Comparison of ENCODE assay signal across 22 mouse cellular contexts in genomic region chr1:25191986-25192385, GRCm38 (mm10).
DNase-seq lines count a peak whose midpoint lies in the region; ATAC-seq and TF ChIP-seq lines count a peak whose summit lies in the region.
"Had no signal": no experiment of that assay in that cellular context is flagged by ENCODE, and none has a peak within 500 bp of the region (broad histone marks: within the 10 kb centered on the region; RNA-seq: fewer than 3 reads in every experiment).

No protein-coding gene starts in this region.

- 0 out of 2 replicates have a peak, but pooled peaks have one; percentile 51 for ATAC-seq in forebrain, embryonic 15.5 days (replicated peaks)
- ATAC-seq in forebrain, embryonic 11.5 days (replicated peaks; ENCODE audit: low FRiP score): no peak
- ATAC-seq in midbrain, embryonic 12.5 days (ENCODE audit: low FRiP score, low read depth): peak; percentile 82
- no peak for ATAC-seq in midbrain, postnatal 0 days (ENCODE audit: low FRiP score)
- ATAC-seq: intestine, postnatal 0 days; lung, postnatal 0 days had no signal

- WGBS in forebrain, embryonic 15.5 days: 25% methylated on average over 11 of the region's 11 CpGs
- 47% methylated on average over 11 of the region's 11 CpGs for WGBS in forebrain, embryonic 11.5 days
- 42% methylated on average over 11 of the region's 11 CpGs for WGBS in midbrain, embryonic 12.5 days
- WGBS in midbrain, postnatal 0 days: 29% methylated on average over 11 of the region's 11 CpGs

- H3K36me3 ChIP-seq in forebrain, embryonic 15.5 days: no peaks in the 10 kb centered on the region
- no peaks in the 10 kb centered on the region for H3K36me3 ChIP-seq in forebrain, embryonic 11.5 days (ENCODE audit: control insufficient read depth, insufficient read depth, low read length)
- H3K36me3 ChIP-seq in midbrain, embryonic 12.5 days: no peaks in the 10 kb centered on the region
- H3K36me3 ChIP-seq in midbrain, postnatal 0 days (ENCODE audit: insufficient read depth, low read length): no peaks in the 10 kb centered on the region
- H3K36me3 ChIP-seq: limb, embryonic 10.5 days; limb, embryonic 15.5 days; liver, embryonic 13.5 days had no signal

- 0 out of 2 replicates have a peak, but pooled peaks cover 3% of the 10 kb centered on the region for H3K4me1 ChIP-seq in forebrain, embryonic 15.5 days
- peaks cover 3% of the 10 kb centered on the region; the same call in 1 of the 2 replicates for H3K4me1 ChIP-seq in forebrain, embryonic 11.5 days (replicated peaks; ENCODE audit: control insufficient read depth, insufficient read depth, low read length)
- peaks cover 3% of the 10 kb centered on the region for H3K4me1 ChIP-seq in midbrain, embryonic 12.5 days
- H3K4me1 ChIP-seq in midbrain, postnatal 0 days (ENCODE audit: insufficient read depth, low read length): no peaks in the 10 kb centered on the region
- H3K4me1 ChIP-seq: liver, embryonic 13.5 days had no signal

- no peak overlapping the region for H3K4me3 ChIP-seq in forebrain, embryonic 15.5 days
- H3K4me3 ChIP-seq in forebrain, embryonic 11.5 days (ENCODE audit: low read depth, low read length): no peak overlapping the region
- no peak overlapping the region for H3K4me3 ChIP-seq in midbrain, embryonic 12.5 days
- no peak overlapping the region for H3K4me3 ChIP-seq in midbrain, postnatal 0 days (ENCODE audit: low read depth, low read length)
- H3K4me3 ChIP-seq: erythroblast, embryonic 14.5 days; limb, embryonic 10.5 days; limb, embryonic 15.5 days; liver, embryonic 13.5 days had no signal

- H3K27me3 ChIP-seq in forebrain, embryonic 15.5 days: no peaks in the 10 kb centered on the region
- no peaks in the 10 kb centered on the region for H3K27me3 ChIP-seq in forebrain, embryonic 11.5 days (ENCODE audit: control insufficient read depth, insufficient read depth, low read length)
- H3K27me3 ChIP-seq in midbrain, embryonic 12.5 days: no peaks in the 10 kb centered on the region
- H3K27me3 ChIP-seq in midbrain, postnatal 0 days (ENCODE audit: insufficient read depth, low read length): no peaks in the 10 kb centered on the region
- H3K27me3 ChIP-seq: limb, embryonic 15.5 days; liver, embryonic 13.5 days had no signal

- H3K9ac ChIP-seq in forebrain, embryonic 15.5 days (replicated peaks): no peak overlapping the region
- H3K9ac ChIP-seq in forebrain, embryonic 11.5 days (ENCODE audit: low read length): no peak overlapping the region
- no peak overlapping the region for H3K9ac ChIP-seq in midbrain, embryonic 12.5 days (replicated peaks)
- H3K9ac ChIP-seq in midbrain, postnatal 0 days (replicated peaks; ENCODE audit: low read length, poor library complexity, severe bottlenecking): no peak overlapping the region
- H3K9ac ChIP-seq: limb, embryonic 15.5 days; liver, embryonic 13.5 days had no signal

- no peak overlapping the region for H3K27ac ChIP-seq in forebrain, embryonic 15.5 days (replicated peaks)
- H3K27ac ChIP-seq in forebrain, embryonic 11.5 days (ENCODE audit: low read depth, low read length): no peak overlapping the region
- H3K27ac ChIP-seq in midbrain, embryonic 12.5 days (replicated peaks): no peak overlapping the region
- no peak overlapping the region for H3K27ac ChIP-seq in midbrain, postnatal 0 days (ENCODE audit: low read depth, low read length)
- H3K27ac ChIP-seq: limb, embryonic 10.5 days; limb, embryonic 15.5 days; liver, embryonic 13.5 days; macrophage had no signal

- H3K4me2 ChIP-seq in forebrain, embryonic 15.5 days (replicated peaks): no peak overlapping the region
- no peak overlapping the region for H3K4me2 ChIP-seq in forebrain, embryonic 11.5 days (ENCODE audit: low read depth, low read length, severe bottlenecking)
- H3K4me2 ChIP-seq in midbrain, embryonic 12.5 days (replicated peaks): no peak overlapping the region
- H3K4me2 ChIP-seq in midbrain, postnatal 0 days (ENCODE audit: low read depth, low read length, poor library complexity, severe bottlenecking): no peak overlapping the region
- H3K4me2 ChIP-seq: limb, embryonic 15.5 days; liver, embryonic 13.5 days had no signal

- no peak for TF ChIP-seq CTCF in brain, embryonic 14.5 days (IDR thresholded peaks at IDR 0.05; ENCODE audit: borderline replicate concordance, extremely low read depth, insufficient read depth, insufficient read length)
- TF ChIP-seq CTCF in midbrain, postnatal 0 days (IDR thresholded peaks at IDR 0.05): no peak

- H3K9me3 ChIP-seq in forebrain, embryonic 15.5 days: no peaks in the 10 kb centered on the region
- H3K9me3 ChIP-seq in forebrain, embryonic 11.5 days (ENCODE audit: control insufficient read depth, low read length): no peaks in the 10 kb centered on the region
- no peaks in the 10 kb centered on the region for H3K9me3 ChIP-seq in midbrain, embryonic 12.5 days
- H3K9me3 ChIP-seq in midbrain, postnatal 0 days (ENCODE audit: low read length): no peaks in the 10 kb centered on the region
- H3K9me3 ChIP-seq: limb, embryonic 10.5 days; limb, embryonic 15.5 days; liver, embryonic 13.5 days had no signal

- no peak for DNase-seq in forebrain, embryonic 11.5 days (ENCODE audit: low spot score)
- peak; percentile 75 for DNase-seq in brain, embryonic 14.5 days (ENCODE audit: low read depth)
- DNase-seq in midbrain, postnatal 0 days (ENCODE audit: low spot score): peak; percentile 29
- DNase-seq in ovary, adult 18-20 months (ENCODE audit: low spot score): no peak
- no peak for DNase-seq in spleen, adult 18-20 months
- DNase-seq: adrenal gland, postnatal 25 days; cerebellum, adult 18-20 months; cerebellum, postnatal 10 days; gastrocnemius, postnatal 14 days; heart, postnatal 36 days; kidney, postnatal 14 days; layer of hippocampus, adult 9-11 months; liver, embryonic 13.5 days; lung, adult 18-20 months had no signal

- no peak for TF ChIP-seq POLR2A in brain, embryonic 14.5 days (IDR thresholded peaks at IDR 0.05; ENCODE audit: borderline replicate concordance, extremely low read depth, insufficient read depth, insufficient read length, poor library complexity, severe bottlenecking)

Comparison
In these comparisons a context has a peak if more than half of its experiments do, and no peak if none do; other contexts are left out.
1. ATAC-seq: peak in forebrain, embryonic 15.5 days (single experiment) and midbrain, embryonic 12.5 days (single experiment); none in forebrain, embryonic 11.5 days (single experiment) and midbrain, postnatal 0 days (single experiment).
2. DNase-seq: peak in brain, embryonic 14.5 days (single experiment) and midbrain, postnatal 0 days (single experiment); none in forebrain, embryonic 11.5 days (single experiment), ovary, adult 18-20 months (single experiment) and spleen, adult 18-20 months (0 of 2).